Mouse (Mus musculus) liver, postnatal 0 days (tissue): Measurements from ENCODE around the gene Sema5b.

Source experiments
- CTCF ChIP-seq: sonication (generic); IDR thresholded peaks from 2 replicates; pipeline ENCODE4 v1.5.1; 2016; ENCODE audit warnings: antibody characterized with exemption, low read depth
- EP300 ChIP-seq: IDR thresholded peaks from 2 replicates; pipeline ENCODE4 v1.6.1; 2016; ENCODE audit warnings: antibody characterized with exemption, low read depth, mild to moderate bottlenecking

DNA sequence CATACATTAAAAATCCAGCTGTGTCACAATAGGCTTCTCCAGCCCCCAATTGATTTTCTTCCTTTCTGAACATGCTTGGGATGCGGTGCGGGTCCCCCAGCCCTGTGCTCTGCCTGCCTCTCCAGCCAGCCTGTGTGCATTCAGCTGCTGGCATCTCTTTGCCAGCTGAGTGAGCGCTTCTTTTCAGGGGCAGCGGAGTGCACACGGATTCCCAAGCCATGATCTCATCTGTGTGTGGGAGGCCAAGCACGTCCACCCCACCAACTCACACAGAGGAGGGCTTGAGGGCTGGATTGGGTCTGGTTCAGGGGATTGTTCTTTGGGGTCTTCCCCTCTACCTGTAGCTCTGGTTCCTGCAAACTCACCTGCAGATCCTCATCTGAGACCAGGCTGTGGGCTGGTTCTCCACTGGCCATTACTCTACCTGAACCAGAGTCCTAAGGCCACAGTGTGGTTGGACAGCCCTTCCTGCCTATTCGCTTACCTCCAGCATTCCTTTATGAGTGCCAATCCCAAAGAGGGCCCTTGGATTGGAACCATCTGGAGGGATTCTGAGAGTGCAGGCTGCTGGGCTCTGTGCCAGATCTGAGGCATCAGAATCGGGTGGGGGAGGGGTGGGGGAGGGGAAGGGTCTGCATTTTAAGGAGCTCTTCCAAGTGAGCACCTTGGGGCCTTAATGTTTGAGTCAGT, 55.9 kb downstream of the Sema5b start:
- TF ChIP-seq CTCF (no peak), EP300 (no peak)
